Mouse (Mus musculus): ENCODE data around the gene Cd2ap.

DNA sequence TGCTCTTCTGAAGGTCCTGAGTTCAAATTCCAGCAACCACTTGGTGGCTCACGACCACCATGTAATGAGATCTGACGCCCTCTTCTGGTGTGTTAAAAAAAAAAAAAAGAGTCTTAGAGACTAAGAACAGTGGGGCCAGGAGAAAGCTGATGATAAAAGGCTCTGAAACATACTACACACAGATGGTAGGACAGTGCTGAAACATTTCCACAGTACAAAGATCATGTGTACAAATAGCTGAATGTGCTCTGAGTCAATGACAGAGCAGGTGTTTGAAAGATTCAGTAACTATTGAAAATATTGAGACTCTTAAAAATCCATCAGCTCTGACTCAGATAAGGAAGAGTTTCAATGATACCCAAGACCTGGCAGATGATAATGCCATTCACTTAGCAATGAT lies 29.4 kb downstream of the Cd2ap start:
- TF ChIP-seq POLR2A (IDR thresholded peaks at IDR 0.05; ENCODE audit: insufficient read depth, low read depth, low read length) (no peak), EP300 (IDR thresholded peaks at IDR 0.05; ENCODE audit: insufficient read depth, low read depth, low read length) (no peak), CTCF (IDR thresholded peaks at IDR 0.05) (no peak)

All from heart, adult 2 months (tissue).